Mouse (Mus musculus) ovary, postnatal 10 days (tissue): Measurements from ENCODE around the gene Adgrv1.

Experiments
- DNase-seq: peaks from one replicate; pipeline ENCODE4 v3.0.0; 2022; ENCODE audit warnings: low spot score

Adgrv1 gene

GRCm38 (mm10) chr13:81045345-81045744 lies 587.6 kb downstream of the Adgrv1 start:
- no peak for DNase-seq
